Mouse (Mus musculus) colon, adult 2 months (tissue): ENCODE results near the gene Ccm2l. TPM values are rescaled to one million over a fixed set of nuclear protein-coding genes. Genes with fewer than 3 reads are reported as not detected.

ENCODE experiments used
- polyA plus RNA-seq: library from polyadenylated mRNA; depleted of rRNA; stranded (reverse); fragments of >200 nt; gene quantifications from 2 replicates; pipeline ENCODE4 v1.2.3, GENCODE M21; 2012; rRNA removed

The Ccm2l gene
- 9.0 and 12.1 TPM in 2 replicates for polyA plus RNA-seq

DNA sequence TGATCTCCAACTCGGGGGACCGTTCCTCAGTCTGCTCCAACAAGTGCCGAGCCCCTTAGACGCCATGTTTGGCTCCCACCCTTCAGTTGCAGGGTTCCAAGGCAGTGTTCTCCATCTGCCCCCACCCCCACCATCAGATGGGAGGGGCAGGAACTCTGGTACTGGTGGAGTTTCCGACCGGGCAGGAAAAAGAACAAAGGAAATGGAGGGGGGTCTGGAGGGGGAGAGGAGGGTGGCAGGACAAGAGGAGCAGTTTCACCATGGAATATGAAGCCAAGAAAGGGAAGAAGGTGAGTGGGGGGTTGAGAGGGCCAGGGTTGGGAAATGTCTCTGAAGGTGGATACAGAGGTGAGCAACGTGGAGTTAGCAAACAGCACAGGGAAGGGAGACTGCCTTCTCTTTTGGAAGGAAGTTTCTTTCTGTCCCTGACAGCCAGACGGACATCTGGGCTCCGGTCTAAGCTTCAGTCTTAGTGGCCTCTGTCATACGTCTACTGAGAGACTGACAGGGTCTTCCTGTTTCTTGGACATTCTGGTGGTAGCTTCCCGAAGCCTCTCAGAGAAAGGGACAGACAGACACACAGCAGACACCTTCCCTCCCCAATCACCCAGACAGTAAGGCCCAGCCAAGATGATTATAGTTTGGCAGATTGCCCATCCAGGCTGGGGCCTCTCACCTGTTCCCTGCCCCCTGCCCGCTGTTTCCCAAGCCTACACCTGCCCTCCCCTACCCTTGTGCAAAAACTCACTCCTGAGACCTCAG lies at the start of gene Ccm2l:
TSS of gene Ccm2l (plus strand) at position 209 of the 762 bp plus-strand sequence.

DNA sequence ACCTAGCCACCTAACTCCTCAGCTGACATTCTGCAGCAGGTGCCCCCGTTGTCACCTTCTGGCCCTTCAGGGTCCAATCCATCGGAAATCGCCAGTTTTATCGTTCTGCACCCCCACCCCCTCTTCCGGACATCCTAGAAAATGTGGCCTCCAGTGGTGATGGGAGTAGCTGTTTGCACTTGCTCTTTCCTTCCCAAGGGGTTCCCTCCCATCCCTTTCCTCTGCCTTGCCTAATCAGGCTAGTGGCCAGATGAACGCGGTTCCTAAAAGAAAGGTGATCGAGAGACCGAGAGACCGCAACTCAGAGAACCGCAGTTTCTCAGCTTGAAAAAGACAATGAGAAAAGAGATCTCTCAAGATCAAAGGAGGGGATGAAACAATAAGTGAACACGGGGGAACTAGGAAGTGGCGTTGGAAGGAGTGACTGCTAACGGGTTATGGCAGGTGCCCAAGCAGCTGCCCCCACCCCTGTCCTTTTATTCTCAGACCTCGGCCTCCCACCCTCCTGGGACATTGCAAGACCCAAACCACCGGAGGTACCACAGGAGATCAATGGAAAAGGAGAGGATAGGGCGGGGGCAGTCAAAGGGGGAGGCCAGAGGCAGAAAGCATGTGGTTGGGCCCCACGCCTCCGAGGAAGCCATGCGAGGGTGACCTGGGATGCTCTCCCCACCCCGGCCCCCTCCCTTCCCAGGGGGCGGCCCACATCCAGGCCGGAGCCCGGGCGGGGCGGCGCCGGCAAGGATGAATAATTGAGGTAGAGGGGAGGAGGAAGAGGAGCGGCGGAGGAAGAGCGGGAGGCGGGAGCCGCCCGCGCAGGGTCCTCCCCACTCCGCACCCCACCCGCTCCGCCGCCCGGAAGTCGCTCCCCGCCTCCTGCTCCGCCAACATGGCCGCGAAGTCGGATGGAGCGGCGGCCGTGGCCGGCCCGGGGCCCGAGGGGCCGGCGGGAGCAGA lies 34.4 kb upstream of the Ccm2l start, which contains the start of gene Xkr7:
TSS of gene Xkr7 (plus strand) at position 727 of the 957 bp plus-strand sequence.

DNA sequence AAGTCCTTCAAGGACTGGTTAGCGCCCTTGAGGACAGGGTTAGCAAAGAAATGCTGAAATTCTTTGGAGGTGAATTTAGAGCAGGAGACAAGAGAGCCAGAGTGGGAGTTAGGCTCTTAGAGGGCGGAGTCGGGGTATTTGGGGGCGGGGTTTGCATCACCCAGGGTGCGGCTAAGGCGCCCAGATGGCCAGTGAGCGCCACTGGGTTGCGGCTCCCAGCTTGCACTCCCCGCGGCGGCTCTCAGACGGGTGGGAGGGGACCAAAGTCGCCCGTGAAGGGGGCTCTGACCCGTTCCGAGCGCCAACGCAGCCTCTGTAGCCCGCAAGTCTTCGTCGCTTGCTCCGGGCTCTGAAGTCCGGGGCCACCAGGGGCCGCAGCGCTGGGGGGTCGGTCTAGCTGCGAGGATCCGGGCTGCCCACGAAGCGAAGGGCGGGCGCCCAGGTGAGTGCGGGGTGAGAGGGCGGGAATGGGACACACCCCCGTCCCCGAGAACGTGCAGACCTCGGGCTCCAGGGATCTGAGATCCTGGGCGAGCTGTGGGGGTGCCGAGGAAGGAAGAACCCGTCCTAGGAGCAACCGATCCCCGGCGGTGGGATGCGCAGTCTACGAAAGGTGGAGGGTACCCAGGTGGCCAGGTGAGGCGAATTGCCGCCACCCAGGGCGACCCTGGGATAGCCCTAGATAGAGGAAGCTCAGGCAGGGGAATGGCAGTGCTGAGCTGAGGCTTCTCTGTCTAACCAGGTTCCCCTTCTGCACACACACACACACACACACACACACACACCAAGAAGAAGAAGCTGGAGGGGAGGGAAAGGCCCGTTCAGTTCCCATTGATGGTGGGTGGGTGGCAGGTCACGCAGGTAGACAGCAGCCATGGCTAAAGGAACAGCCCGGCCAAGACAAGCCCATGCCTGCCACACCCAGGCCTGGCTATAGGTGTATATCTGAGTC lies 42.8 kb downstream of the Ccm2l start, which contains the start of gene Hck:
TSS of gene Hck (plus strand) at position 156 of the 952 bp plus-strand sequence.

Other genes with a start within 250 kb of the Ccm2l start
- 38.1 and 43.2 TPM in 2 replicates for gene Bcl2l1, start 234.2 kb upstream of the Ccm2l start, polyA plus RNA-seq
- gene Tpx2, start 218.0 kb upstream of the Ccm2l start, polyA plus RNA-seq: 1.2 and 1.6 TPM in 2 replicates
- gene Mylk2, start 154.6 kb upstream of the Ccm2l start, polyA plus RNA-seq: 0.05 TPM in 1 of 2 replicates, not detected in the other
- gene Foxs1, start 132.7 kb upstream of the Ccm2l start, polyA plus RNA-seq: 2.8 and 4.6 TPM in 2 replicates
- gene Dusp15, start 114.3 kb upstream of the Ccm2l start, polyA plus RNA-seq: 0.16 and 0.28 TPM in 2 replicates
- gene Ttll9, start 103.5 kb upstream of the Ccm2l start, polyA plus RNA-seq: not detected in 2 replicates
- 22.3 and 30.6 TPM in 2 replicates for gene Pdrg1, start 50.5 kb upstream of the Ccm2l start, polyA plus RNA-seq
- 0.40 and 0.46 TPM in 2 replicates for gene Xkr7, start 34.1 kb upstream of the Ccm2l start, polyA plus RNA-seq
- gene Hck, start 42.5 kb downstream of the Ccm2l start, polyA plus RNA-seq: 9.6 and 13.3 TPM in 2 replicates
- 83.1 and 89.5 TPM in 2 replicates for gene Tm9sf4, start 95.3 kb downstream of the Ccm2l start, polyA plus RNA-seq
- 3.1 and 3.2 TPM in 2 replicates for gene Tspyl3, start 159.5 kb downstream of the Ccm2l start, polyA plus RNA-seq
- gene Plagl2, start 175.5 kb downstream of the Ccm2l start, polyA plus RNA-seq: 14.7 and 15.5 TPM in 2 replicates
- gene Pofut1, start 175.6 kb downstream of the Ccm2l start, polyA plus RNA-seq: 30.4 and 30.5 TPM in 2 replicates
- gene Kif3b, start 225.5 kb downstream of the Ccm2l start, polyA plus RNA-seq: 6.4 and 6.9 TPM in 2 replicates